Mouse (Mus musculus) adrenal gland, adult 2 months (tissue): ENCODE measurements at regions not wholly inside any gene's neighbourhood (a gene's known extent, or its start where the extent isn't known, plus 50 kb on each side); places are given as distances from the start of the nearest gene placed in this dataset.

Experiments used
- DNase-seq: peaks from one replicate; pipeline ENCODE4 v3.0.0; 2021

DNA sequence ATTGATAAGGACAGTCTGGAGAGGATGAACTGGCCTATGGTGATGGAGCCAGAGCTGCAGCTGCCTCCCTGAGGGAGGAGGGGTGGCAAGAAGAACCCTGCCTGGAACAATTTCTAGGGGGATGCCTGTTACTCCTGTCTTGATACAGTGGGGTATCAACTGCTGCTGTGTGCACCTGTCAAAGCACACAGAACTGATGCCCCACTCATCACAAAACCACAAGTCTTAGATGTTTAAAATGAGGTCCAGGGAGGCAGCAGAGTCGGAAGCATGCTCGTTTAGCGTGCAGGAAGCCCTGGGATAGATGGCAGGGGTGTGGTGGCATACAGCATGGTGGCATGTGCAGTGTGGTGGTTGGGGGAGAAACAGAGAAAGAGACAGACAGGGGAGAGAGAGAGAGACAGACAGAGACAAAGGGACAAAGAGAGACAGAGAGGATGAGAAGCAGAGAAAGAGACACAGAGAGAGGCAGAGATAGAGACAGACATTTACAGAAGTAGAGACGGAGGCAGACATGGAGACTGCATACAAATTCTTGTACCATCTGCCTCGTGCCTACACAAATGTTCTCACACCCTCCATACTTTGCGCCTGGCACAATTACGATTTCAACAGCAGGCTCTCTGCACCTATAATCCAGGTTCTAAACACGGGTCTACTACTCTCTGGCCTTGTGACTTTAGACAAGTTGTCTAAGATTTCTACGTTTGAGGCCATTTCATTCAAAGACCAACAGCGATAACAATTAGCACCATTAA is 242.6 kb downstream of the Cbln4 start:
- DNase-seq, result no peak

GRCm38 (mm10) chr2:171799351-171799750 is 243.9 kb downstream of the Cbln4 start:
- no peak for DNase-seq

DNA sequence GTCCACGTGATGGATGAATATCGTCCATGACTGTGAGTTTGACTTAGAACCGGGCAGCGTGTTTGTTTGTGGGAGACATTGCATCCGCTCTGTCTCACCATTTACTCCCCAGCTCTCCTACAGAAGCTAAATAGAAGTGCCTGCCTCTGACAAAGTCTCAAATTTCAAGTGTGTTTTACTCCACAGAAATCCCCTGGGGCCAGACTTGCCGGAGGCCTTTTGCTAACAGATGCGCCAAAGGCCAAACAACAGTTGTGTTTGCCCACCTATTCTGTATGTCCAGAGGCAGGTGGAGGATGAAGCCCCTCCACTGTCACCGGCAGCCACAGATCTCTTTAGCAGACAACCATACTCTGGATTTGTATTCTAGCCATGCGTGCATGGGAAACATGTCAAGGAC is 252.6 kb downstream of the Cbln4 start:
- DNase-seq, result no peak

GRCm38 (mm10) chr2:171766193-171766930 is 276.9 kb downstream of the Cbln4 start:
- DNase-seq, result no peak

DNA sequence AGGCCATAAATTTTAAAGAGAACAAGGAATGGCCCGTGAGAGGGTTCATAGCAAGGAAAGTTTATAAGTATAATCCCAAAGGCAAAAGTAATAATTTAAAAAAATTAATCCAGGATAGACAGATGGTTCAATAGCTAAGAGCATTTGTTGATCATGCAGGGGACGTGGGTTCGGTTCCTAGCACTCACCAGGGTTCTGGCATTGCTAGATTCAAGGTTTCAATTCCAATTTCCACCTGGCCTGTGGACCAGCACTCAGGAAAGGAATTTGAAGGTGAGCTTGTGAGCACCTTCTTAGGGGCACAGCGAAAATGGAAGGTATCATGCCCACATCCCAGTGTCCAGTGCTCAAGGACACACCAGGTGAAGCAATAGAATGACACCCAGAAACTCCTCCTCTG is 278.2 kb downstream of the Cbln4 start:
- no peak for DNase-seq

DNA sequence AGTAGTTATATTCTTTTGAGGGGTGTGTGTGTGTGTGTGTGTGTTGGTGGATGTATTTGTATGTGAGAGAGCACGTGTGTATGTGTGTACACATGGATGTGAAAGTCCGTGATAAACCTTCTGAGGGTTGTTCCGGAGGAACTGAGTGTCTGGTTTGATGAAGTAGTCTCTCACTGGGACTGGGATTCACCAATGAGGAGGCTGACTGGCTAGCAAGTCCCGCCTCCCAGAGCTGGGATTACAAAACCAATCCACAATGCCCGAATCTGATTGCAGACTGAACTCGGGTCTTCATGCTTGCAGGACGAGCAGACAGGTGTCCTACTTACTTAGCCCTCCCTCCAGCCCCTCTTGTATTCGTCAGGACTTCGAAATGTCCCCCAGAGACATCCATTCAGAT is 289.8 kb downstream of the Cbln4 start:
- DNase-seq, result no peak

GRCm38 (mm10) chr2:171747162-171747561 is 296.1 kb downstream of the Cbln4 start:
- DNase-seq, result no peak

GRCm38 (mm10) chr2:171743111-171743510 is 300.2 kb downstream of the Cbln4 start:
- no peak for DNase-seq

- DNase-seq, result no peak
Measured at GRCm38 (mm10) chr2:171742706-171743105, 300.6 kb downstream of the Cbln4 start.

DNA sequence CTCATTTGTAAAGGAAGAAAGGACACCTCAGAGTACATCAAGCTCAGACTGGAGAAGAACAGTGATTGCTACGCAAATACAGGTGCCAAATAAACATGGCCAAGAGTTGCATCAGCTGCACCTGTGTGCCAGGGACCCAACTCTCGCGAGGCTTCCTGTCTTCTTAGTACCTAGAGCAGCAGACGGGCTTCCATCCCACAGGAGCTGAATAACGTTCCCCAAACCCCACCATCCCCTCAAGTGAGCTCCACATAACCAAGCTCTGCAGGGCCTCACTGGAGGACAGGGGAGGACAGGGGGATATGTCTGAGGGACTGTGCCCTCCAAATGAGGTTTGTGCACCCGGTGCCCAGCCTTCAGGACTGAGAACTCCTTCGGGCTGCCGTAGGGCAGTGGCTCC is 305.5 kb downstream of the Cbln4 start:
- DNase-seq, result no peak

GRCm38 (mm10) chr2:171735061-171735490 is 308.2 kb downstream of the Cbln4 start:
- no peak for DNase-seq

DNA sequence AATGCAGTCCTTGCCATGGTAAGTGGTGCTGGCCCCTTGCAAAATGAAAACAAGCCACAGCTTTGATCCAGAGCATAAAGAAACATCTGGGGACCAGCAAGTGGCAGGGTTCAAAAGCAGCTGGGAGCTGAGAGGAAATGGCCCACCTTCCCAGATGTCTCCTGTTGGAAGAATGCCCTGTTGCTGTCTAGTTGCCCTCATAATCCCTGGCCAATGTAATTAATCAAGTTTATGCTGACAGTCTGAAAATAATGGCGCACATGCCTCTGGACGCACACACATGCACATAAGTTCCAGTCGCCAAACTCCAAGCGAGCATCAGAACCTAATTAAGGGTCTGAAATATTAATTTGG is 308.7 kb downstream of the Cbln4 start:
- no peak for DNase-seq

- no peak for DNase-seq
Measured at GRCm38 (mm10) chr2:171733965-171734633, 309.2 kb downstream of the Cbln4 start.

- no peak for DNase-seq
Measured at GRCm38 (mm10) chr2:171719269-171719668, 324.0 kb downstream of the Cbln4 start.

DNA sequence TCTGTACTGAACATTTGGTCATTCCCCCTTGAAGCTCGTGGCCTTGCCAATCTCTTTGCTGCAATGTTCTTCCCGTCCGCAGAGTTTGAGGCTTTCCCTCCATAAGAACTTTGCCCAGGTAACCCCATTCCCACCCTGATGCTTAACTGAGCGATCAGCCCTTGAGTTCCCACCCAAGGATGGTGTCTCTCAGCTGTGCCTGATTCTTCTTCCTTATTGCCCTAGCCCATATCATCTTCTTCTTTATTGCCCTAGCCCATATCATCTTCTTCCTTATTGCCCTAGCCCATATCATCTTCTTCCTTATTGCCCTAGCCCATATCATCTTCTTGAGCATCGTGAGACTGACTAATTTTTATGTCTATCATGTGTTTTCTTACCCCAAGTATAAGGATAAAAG is 324.4 kb downstream of the Cbln4 start:
- no peak for DNase-seq

DNA sequence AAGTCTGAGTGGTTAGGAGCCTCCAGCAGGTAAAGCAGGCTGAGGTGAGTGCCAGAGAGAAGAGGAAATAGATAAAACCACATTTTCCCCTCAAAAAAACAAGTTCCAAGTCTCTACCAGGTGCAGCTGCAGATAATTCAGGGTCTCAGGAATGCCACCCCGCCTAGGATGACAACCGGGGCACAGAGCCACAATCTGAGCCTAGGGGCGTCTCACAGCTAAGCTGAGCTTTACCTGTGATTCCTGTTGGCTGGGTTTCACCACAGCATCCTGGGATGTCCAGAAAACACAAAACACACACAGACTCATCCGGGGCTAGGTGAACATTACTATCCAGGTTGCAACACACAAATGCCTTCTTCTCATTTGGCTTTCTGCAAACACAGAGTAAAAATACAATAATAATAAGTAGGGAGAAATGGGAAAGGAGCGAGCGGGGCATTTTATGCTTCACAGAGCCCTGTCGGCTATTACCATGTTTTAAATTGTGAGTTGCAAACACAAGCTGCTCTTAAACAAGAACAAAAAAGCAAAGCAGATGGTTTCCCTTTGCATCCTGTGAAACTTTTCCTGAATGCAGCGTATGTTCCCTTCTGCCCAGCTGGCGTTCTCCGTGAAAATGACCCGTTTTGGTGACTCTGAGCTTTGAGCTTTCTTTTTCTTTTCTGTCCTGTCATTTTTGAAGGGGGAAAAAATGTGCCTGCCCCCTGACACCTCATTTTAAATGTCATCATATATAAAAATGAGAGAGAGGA is 330.3 kb downstream of the Cbln4 start:
- DNase-seq, result no peak

DNA sequence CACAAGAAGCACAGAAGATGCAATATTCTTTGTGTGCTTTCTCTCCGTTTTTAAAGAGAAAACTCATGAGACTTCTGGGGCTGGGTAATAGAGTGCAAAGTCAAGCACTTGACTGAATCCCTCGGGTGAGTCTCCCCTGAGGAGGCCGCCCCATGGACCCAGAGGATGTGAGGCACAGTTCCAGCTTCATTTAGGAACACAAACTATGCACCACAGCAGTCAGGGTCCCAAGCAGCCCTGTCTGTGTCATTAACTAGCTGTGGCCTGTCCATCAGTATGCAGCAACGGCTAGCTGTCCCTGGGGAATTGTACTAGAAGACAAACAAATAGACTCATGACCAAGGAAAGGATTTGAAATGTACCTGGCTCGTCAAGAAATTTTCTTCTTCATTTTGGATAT is 349.7 kb downstream of the Cbln4 start:
- no peak for DNase-seq

- no peak for DNase-seq
Measured at GRCm38 (mm10) chr2:171690781-171691180, 352.5 kb downstream of the Cbln4 start.

GRCm38 (mm10) chr2:171689102-171689501 is 354.2 kb downstream of the Cbln4 start:
- DNase-seq, result no peak

GRCm38 (mm10) chr2:171677998-171678397 is 365.3 kb downstream of the Cbln4 start:
- no peak for DNase-seq

DNA sequence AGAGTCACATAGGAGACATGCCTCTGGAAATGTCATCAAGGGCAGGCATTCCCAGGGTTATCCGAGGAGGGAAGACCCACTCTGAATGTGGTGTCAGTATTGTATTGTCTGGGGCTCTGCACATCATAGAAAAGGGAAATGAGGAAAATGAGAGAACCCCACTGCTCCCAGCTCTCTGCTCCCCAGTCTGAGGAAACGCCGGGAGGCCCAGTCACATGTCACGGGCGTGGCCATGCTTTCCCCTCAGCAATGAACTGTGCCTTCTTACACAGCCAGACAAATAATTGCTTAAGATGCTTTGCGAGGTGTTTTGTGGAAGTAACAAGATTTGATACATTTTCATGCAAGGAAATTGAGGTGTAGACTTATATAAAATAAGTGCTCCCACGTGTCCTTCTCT is 366.1 kb downstream of the Cbln4 start:
- no peak for DNase-seq

DNA sequence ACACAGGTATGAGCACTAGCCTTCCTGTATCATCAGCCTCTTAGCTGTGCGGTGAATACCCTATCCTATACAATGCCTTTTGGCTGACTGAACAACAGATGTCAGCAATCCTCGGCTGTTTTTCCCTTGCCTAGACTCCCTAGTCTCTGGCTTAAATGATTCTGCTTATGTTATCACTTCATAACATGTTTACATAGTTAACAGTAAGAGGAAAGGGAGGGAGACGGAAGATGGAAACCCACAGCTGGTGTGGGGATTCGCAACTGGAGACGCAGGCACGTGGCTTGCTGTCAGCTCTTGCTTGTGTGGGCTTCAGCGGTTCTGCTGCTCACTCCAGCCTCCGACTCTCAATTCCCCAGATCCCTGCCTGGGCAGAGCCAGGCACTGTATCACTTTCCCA is 367.2 kb downstream of the Cbln4 start:
- no peak for DNase-seq

DNA sequence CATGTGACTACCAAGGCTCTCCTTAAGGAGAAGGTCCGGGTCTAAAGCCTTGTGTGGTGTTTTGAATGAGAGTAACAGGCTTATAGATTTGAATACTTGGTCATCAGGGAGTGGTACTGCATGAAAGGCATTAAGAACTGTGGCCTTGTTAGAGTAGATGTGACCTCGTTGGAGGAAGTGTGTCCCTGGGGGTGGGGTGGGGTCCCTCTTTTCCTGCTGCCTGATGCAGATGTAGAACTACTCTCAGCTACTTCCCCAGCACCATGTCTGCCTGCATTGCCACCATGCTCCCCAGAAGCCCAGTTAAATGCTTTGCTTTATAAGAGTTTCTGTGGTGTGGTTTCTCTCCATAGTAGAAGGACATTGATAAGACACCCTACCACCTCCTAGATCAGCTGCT is 367.9 kb downstream of the Cbln4 start:
- no peak for DNase-seq
